Mouse (Mus musculus) heart, adult 2 months (tissue): ENCODE results near the gene Nlk.

Experiments
- CTCF ChIP-seq: fragments of 200-600 bp; IDR thresholded peaks from 2 replicates; pipeline ENCODE4 v1.8.1; 2022; ENCODE audit warnings: antibody characterized with exemption, mild to moderate bottlenecking, moderate library complexity
- EP300 ChIP-seq: fragments of 200-500 bp; IDR thresholded peaks from 2 replicates; pipeline ENCODE4 v1.6.1; 2011; ENCODE audit warnings: low read depth, low read length, control low read depth; ENCODE audit not compliant: insufficient read depth
- POLR2A ChIP-seq: fragments of 200-500 bp; IDR thresholded peaks from 2 replicates; pipeline ENCODE4 v1.6.1; 2011; ENCODE audit warnings: mild to moderate bottlenecking, low read depth, low read length, control low read depth; ENCODE audit not compliant: insufficient read depth

DNA sequence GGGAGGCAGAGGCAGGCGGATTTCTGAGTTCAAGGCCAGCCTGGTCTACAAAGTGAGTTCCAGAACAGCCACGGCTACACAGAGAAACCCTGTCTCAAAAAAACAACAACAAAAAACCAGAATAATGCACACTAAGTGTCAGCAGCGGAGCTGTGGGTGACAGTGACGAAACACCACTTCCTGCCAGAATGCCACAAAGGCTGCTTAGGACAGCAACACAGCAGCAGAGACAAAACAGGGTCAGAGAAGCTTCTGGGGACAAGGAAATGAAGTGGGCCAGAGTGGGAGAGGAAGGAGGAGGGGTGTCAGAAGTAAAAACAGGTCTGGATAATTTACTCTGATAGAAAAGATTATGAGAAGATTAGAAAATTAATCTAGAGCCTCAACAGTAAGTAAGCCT is 97.1 kb downstream of the Nlk start:
- TF ChIP-seq CTCF, result no peak
- TF ChIP-seq EP300, result no peak
- no peak for TF ChIP-seq POLR2A
